Mouse (Mus musculus): ENCODE data around the gene 2700097O09Rik. TPM values are rescaled to one million over a fixed set of nuclear protein-coding genes. Genes with fewer than 3 reads are reported as not detected.

Gene 2700097O09Rik
- polyA plus RNA-seq, 1 experiment from 2014 or later, result 31.8 TPM

GRCm38 (mm10) chr12:54999016-54999690, 80.8 kb downstream of the 2700097O09Rik start:
- ATAC-seq (ENCODE audit: low FRiP score, low read depth), result no peak
- WGBS, result 86% methylated on average over 14 of the region's 14 CpGs
- Histone ChIP-seq H3K27ac (replicated peaks) (no peak overlapping the region), H3K4me2 (no peak overlapping the region), H3K4me3 (no peak overlapping the region), H3K9ac (no peak overlapping the region), H3K36me3 (no peaks in the 10 kb centered on the region), H3K9me3 (no peaks in the 10 kb centered on the region), H3K27me3 (no peaks in the 10 kb centered on the region), H3K4me1 (replicated peaks) (no peaks in the 10 kb centered on the region)

GRCm38 (mm10) chr12:54998411-54998810, 81.5 kb downstream of the 2700097O09Rik start:
- ATAC-seq (ENCODE audit: low FRiP score, low read depth), result no peak
- WGBS, result 82% methylated on average over 5 of the region's 5 CpGs
- H3K36me3 ChIP-seq, result no peaks in the 10 kb centered on the region
- no peak overlapping the region for H3K4me3 ChIP-seq
- H3K27ac ChIP-seq (replicated peaks), result no peak overlapping the region
- H3K4me1 ChIP-seq (replicated peaks), result no peaks in the 10 kb centered on the region
- H3K4me2 ChIP-seq, result no peak overlapping the region
- H3K27me3 ChIP-seq, result no peaks in the 10 kb centered on the region
- no peaks in the 10 kb centered on the region for H3K9me3 ChIP-seq
- no peak overlapping the region for H3K9ac ChIP-seq

GRCm38 (mm10) chr12:54996979-54997474, 82.9 kb downstream of the 2700097O09Rik start:
- H3K9me3 ChIP-seq, result no peaks in the 10 kb centered on the region
- H3K27me3 ChIP-seq, result no peaks in the 10 kb centered on the region
- H3K36me3 ChIP-seq, result no peaks in the 10 kb centered on the region
- no peaks in the 10 kb centered on the region for H3K4me1 ChIP-seq (replicated peaks)
- no peak overlapping the region for H3K9ac ChIP-seq
- no peak overlapping the region for H3K4me2 ChIP-seq
- WGBS, result 90% methylated on average over 6 of the region's 6 CpGs
- H3K4me3 ChIP-seq, result no peak overlapping the region
- no peak overlapping the region for H3K27ac ChIP-seq (replicated peaks)
- ATAC-seq (ENCODE audit: low FRiP score, low read depth), result no peak

GRCm38 (mm10) chr12:54995965-54996364, 83.9 kb downstream of the 2700097O09Rik start:
- 87% methylated on average over 3 of the region's 3 CpGs for WGBS
- no peak overlapping the region for H3K27ac ChIP-seq (replicated peaks)
- H3K27me3 ChIP-seq, result no peaks in the 10 kb centered on the region
- ATAC-seq (ENCODE audit: low FRiP score, low read depth), result no peak
- no peak overlapping the region for H3K4me2 ChIP-seq
- no peak overlapping the region for H3K9ac ChIP-seq
- no peak overlapping the region for H3K4me3 ChIP-seq
- no peaks in the 10 kb centered on the region for H3K9me3 ChIP-seq
- no peaks in the 10 kb centered on the region for H3K36me3 ChIP-seq
- no peaks in the 10 kb centered on the region for H3K4me1 ChIP-seq (replicated peaks)

Other genes with a start within 250 kb of the 2700097O09Rik start
- 298 and 300 TPM in 2 replicates for gene Cfl2, start 217.2 kb downstream of the 2700097O09Rik start, polyA plus RNA-seq (2015; fragmentation: Nextera tagmentation; extraction: Ambion mirVana)
- not detected in 2 replicates for gene Gm20403, start 93.6 kb downstream of the 2700097O09Rik start, polyA plus RNA-seq (2015; fragmentation: Nextera tagmentation; extraction: Ambion mirVana)
- gene Baz1a, start 65.8 kb downstream of the 2700097O09Rik start, polyA plus RNA-seq (2015; fragmentation: Nextera tagmentation; extraction: Ambion mirVana), result 7.0 and 7.1 TPM in 2 replicates
- 172 TPM in 2 replicates for gene Srp54a, start 152 bp upstream of the 2700097O09Rik start, polyA plus RNA-seq (2015; fragmentation: Nextera tagmentation; extraction: Ambion mirVana)
- gene Fam177a, start 44.4 kb upstream of the 2700097O09Rik start, polyA plus RNA-seq (2015; fragmentation: Nextera tagmentation; extraction: Ambion mirVana), result 69.0 and 71.0 TPM in 2 replicates
- gene Srp54b, start 75.0 kb upstream of the 2700097O09Rik start, polyA plus RNA-seq (2015; fragmentation: Nextera tagmentation; extraction: Ambion mirVana), result 57.4 and 61.3 TPM in 2 replicates
- not detected in 2 replicates for gene 1700047I17Rik2, start 119.5 kb upstream of the 2700097O09Rik start, polyA plus RNA-seq (2015; fragmentation: Nextera tagmentation; extraction: Ambion mirVana)
- 70.6 and 74.6 TPM in 2 replicates for gene Srp54c, start 150.1 kb upstream of the 2700097O09Rik start, polyA plus RNA-seq (2015; fragmentation: Nextera tagmentation; extraction: Ambion mirVana)
- 9.6 and 10.9 TPM in 2 replicates for gene 1110008L16Rik, start 219.5 kb upstream of the 2700097O09Rik start, polyA plus RNA-seq (2015; fragmentation: Nextera tagmentation; extraction: Ambion mirVana)
- gene Ppp2r3c, start 222.9 kb upstream of the 2700097O09Rik start, polyA plus RNA-seq (2015; fragmentation: Nextera tagmentation; extraction: Ambion mirVana), result 20.6 and 20.9 TPM in 2 replicates

All from hindbrain, embryonic 15.5 days (tissue).